Mouse (Mus musculus): Measurements from ENCODE around the gene St8sia2. TPM values are rescaled to one million over a fixed set of nuclear protein-coding genes. Genes with fewer than 3 reads are reported as not detected.

St8sia2 gene
- polyA plus RNA-seq (2014; fragmentation: Illumina TruSeq; extraction: RNeasy Lipid Tissue Mini Kit (QIAGEN cat#74804); ENCODE audit: low read depth, low replicate concordance) = 0.16 TPM

DNA sequence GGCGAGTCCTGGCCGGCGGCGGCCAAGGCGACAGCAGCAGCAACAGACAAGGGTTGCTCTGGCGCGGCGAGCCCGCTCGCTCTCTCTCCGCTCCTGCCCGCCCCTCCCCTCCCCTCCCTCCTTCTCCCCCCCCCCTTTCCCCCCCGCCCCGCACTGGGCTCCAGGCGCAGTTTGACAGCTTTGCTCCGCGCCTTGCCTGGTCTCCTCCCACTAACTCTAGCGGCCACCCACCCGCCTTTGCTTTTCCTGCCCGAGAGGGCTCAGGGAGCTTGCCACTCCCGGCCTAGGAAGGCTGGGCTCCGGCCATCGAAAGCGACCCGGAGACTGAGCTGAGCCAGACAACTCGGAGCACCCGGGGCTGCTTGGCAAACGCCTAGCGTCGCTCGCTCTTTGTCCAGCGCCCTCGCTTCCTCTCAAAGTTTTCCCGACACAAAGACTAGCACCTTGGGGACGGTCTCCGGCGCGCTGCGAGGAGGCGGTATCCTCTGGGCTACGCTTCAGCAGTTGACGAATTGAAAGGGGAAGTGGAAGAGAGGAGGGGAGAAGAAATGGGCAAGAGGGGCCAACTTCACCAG is at the start of gene St8sia2:
St8sia2 (minus strand) TSS at position 90 of the 575 bp plus-strand sequence.

